Mouse (Mus musculus): ENCODE measurements around the gene Tspan4. TPM values are rescaled to one million over a fixed set of nuclear protein-coding genes. Genes with fewer than 3 reads are reported as not detected.

Tspan4 gene
- total RNA-seq (2021) = 10 to 100 TPM; 24.5 to 28.7 TPM
- long read RNA-seq, experiment 1, partial matches to known transcripts = 30 of 36 reads
- long read RNA-seq, experiment 1, other reads (novel, unspliced or antisense) = 1 of 36 reads
- long read RNA-seq, experiment 2, transcript Tspan4-201 (8 exons, 1,466 nt) = minor isoform, 9 of 76 reads
- long read RNA-seq, experiment 2, transcript Tspan4-202 (8 exons, 1,281 nt) = major isoform, 10 of 76 reads
- long read RNA-seq, experiment 2, partial matches to known transcripts = 54 of 76 reads
- long read RNA-seq, experiment 2, other reads (novel, unspliced or antisense) = 3 of 76 reads

DNA sequence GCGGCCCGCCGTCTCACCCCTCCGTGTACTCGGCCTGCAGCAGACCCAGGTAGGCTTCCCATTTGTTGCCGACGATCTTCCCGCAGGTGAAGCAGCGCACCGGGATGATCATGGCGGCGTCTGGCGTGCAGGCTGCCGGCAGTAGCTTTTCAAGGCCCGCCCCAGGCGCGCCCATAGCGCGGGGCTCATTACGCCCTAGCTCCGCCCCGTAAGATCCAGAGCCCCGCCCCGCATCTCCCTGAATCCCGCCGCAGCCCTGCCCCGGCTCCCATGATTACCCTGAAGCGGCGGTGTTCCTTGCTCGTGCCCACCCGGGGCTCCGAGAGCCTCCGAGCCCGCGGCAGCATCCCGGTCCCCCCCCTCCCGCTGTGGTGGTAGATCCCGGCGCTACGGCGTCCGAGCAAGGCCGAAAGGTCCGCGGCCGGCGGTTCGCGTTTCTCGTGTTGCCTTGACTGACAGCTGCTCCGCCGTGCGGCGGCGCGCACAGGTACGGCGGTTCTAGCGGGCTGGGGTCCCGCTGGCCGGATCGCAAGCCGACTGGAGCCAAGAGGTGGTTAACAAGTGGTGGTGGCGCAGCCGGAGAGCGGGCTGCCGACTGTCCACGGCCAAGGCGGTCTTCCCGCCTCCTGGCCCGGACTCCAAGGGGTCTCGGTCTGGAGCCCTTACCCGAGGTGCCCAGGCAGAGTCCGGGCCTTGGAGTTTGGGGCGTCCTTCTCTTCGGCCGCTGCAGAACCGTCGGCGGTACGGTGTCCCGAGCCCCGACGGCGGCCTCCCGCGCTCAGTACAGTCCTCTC, at the start of gene Tspan4, which contains the start of gene Polr2l:
TSS of gene Tspan4 (plus strand) at position 230 of the 794 bp plus-strand sequence.
TSS of gene Polr2l (minus strand) at position 122 of the 794 bp plus-strand sequence.
- peak; percentile 82 to 92 for DNase-seq (ENCODE audit: low spot score in 2 of 2)

DNA sequence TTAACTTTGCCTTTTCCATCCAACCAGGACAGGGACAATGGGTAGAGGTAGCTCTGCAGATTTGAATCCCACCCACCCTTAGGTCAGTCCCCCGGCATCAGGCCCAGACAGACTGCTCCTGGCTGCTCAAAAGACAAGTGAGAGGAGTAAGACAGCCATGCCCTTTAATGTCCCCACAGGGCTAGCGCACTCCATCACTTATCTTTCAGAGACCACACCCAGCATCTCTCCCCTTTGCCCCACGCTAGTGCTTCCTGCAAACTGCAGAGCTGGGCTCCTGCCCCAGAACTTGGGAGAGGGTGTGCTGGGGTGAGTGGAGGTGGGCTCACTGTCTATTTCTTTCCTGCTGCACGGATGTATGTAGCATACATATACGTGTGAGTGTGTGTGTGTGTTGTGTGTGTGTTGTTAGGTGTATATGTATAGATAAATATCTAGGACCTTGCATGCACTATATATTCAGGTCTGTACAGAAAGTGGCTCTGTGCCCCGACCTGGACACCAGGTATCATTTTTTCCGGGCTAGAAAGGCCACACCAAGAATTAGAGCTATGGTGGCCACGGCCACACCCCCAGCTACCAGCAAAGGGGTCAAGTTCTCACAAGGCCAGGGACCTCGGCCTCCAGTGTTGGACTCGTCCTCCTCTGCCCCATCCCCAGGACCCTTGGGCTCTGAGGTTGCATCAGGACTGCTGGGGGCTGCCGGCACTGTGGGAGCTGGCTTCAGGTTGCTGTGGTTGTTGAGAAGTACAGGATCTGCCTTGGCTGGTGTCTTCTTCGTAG, 47.9 kb upstream of the Tspan4 start:
- no peak for DNase-seq (ENCODE audit: low spot score in 2 of 2)

DNA sequence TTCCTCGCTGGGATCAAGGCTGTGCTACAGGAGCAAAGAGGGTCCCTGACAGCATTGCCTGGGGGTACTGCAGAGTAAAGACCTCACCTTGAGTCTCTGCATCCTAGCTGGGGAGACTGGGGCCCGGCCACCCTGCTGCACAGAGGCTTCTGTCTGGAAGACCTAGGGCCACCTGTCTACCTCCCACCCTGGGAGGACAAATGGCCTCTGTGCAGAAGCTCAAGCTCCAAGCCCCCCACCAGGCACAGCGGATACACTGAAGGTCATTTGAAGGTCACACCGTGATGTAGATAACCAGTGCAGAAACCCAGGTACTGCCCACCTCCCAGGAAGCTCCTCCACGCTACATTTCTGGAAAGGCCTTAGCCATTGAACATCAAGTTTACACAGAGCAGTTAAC, 46.3 kb upstream of the Tspan4 start:
- no peak for DNase-seq (ENCODE audit: low spot score in 2 of 2)

DNA sequence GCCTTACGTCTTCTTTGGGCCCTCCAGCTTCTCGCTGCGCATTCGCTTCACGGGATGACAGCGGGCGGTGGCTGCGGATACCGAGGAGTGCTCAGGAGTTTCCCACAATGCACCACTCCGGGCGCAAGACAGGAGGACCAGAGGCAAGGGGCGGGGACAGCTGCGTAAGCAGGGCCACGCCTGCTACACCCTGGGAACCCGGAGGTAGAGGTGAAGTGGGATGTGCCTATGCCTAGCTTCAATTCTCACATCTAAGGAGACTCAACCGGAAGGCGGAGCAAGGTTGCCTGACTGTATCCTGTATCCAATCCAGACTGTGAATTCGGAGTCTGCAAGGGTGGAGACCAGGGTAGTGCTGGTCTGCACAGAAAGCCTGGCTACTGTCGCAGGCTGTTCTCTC, 45.7 kb upstream of the Tspan4 start, which contains the start of gene Cend1:
TSS of gene Cend1 (minus strand) at position 182 of the 400 bp plus-strand sequence.
- DNase-seq (ENCODE audit: low spot score in 2 of 2) = peak; percentile 81 to 88

DNA sequence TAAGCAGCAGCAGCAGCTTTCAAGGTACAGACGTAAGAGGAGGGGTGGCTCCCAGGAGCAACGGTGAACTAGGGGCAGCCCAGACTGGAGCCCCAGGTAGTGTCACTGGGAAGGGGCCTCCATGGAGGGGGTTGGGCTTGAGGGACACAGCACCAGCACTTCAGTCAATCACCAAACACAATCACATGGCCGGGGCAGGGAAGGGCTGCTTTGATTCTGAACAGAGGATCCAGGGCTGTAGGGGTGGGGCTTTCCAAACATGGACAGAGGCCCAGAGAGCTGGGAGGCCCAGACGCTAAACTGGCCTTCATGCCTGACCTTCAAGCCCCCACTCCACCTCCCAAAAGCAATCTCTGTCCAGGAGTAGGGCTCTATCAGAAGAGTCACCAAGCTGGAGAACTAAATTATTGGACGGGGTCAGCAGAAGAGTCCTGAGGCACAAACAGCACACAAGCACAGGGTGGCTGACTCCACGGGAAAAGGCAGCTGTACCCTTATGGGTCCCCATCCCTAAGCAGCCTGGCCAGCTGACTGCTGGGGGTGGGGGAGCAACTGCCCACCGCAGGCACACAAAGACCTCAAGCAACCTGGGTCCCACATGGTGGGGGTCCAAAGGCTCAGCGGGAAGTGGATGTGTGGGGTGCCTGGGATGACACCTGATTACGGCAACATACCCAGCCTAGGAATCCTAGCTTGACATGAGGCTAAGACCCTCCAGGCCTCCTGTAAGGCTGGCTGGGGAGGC, 45.0 kb upstream of the Tspan4 start:
- no peak for DNase-seq (ENCODE audit: low spot score in 2 of 2)

DNA sequence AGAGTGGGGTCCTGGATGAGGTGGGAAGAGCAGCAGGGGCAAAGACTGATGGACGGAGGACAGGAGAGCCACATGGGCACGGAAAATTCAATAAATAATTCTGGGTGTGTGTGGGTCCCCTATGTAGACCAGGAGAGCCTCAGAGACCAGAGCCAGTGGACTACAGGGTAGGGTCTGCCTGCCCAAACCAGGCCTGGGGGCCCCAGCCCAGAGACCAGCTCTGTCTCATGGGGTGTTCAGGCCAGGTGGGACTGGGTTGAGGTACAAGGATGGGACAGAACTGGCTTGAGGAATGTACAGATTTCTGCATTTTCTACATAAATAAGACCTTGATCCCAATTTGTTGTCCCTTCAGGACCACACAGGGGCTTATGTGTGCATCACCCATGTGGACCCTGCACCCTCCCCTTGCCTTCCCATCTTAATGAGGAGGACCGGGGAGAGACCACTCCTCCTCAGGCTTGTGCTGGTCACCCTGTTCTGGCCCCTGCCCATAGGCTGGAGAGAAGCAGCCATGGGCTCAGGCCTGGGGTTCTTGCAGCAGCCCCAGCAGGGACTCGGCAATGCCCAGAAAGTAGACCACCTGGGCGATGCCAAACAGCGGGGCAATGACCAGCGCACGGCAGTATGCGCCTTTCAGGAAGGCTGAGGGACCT, 44.3 kb upstream of the Tspan4 start:
- no peak for DNase-seq (ENCODE audit: low spot score in 2 of 2)

DNA sequence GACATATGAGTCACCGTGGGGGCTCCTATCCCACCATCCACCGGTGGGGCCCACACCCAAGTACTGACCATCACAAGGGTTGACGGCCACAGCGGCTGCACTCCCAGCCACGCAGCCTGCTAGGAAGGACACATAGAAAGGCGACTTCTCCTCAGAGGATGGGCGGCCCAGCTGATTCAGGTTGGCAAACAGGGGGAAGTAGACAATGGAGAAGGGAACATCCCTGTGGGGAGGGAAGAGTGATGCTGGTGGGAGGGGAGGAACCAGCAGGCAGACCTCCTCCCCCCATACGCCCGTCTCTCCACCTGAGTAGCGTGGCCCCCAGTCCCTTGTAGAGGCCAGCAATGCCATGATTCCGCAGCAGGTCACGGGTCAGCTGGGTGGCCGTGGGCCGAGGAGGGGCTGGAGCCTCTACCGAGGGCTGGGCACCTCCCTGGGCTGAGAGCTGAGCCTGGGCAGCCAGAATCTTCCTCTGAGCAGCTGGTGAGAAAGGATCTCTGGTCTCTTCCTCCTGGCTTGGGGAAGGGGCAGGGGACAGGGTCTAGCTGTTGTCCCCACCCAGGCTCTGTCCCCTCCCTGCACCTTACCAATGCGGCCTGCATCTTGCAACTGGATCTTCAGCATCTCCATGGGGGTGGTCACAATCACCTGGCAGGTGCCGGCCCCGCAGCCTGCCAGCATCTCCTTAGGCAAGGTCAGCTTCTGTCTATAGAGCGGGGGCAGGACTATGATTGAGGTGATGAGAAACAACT, 43.4 kb upstream of the Tspan4 start:
- no peak for DNase-seq (ENCODE audit: low spot score in 2 of 2)

DNA sequence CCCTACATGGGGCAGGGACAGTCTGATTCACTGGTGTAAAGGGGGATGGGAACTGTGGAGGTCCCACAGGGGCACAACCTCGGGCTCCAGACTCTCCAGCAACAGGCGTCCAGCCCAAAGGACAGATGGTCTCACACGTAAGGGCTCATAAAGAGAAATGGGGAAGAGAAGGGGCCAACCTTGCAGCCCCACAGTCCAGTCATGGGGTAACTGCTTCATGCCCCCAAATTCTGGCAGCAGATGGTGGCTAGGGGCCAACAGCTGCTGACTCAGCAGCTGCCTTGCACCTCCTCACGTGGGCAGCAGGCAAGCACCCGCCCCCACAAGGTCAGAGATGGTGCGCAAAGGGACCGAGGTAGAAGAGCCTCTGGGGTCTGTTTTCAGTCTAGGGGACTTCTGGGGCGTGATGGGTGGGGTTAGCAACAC, 42.8 kb upstream of the Tspan4 start:
- DNase-seq (ENCODE audit: low spot score in 2 of 2) = no peak

DNA sequence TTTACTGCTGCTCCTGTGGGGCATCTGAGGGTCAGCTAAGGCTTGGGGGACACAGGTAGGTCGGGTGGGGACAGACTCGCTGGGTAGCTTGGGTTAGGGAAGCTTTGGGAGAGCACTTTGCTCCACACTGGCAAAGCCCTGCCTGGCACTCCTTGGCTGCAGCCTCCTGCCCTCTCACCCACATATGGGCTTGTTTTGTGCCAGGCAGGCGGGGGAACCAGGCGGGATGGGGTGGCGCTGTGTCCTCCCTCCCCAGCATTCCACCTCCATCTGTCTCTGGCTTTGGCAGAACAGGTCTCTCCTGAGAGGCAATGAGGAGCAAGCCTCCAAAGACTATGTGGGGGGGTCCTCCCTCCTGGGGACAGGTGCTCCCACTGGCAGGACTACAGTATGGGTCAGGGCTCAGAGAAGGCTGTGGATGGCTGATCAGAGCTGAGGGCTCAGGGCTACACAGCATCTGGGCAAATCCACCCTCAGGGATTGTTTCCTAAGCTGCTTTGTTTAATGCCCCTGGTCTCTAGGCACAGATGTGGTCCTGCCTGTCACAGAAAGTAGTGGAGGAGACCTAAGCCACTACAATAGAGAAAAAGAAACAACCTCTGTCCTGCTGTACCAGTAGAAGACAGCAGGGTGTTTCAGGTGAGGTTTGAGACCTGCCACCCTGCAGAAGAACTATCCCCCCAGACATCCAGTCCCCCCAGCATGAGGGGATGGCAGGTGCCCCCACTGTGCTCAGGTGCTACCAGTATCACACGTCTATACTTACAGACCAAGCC, 42.1 kb upstream of the Tspan4 start:
- DNase-seq (ENCODE audit: low spot score in 2 of 2) = no peak

DNA sequence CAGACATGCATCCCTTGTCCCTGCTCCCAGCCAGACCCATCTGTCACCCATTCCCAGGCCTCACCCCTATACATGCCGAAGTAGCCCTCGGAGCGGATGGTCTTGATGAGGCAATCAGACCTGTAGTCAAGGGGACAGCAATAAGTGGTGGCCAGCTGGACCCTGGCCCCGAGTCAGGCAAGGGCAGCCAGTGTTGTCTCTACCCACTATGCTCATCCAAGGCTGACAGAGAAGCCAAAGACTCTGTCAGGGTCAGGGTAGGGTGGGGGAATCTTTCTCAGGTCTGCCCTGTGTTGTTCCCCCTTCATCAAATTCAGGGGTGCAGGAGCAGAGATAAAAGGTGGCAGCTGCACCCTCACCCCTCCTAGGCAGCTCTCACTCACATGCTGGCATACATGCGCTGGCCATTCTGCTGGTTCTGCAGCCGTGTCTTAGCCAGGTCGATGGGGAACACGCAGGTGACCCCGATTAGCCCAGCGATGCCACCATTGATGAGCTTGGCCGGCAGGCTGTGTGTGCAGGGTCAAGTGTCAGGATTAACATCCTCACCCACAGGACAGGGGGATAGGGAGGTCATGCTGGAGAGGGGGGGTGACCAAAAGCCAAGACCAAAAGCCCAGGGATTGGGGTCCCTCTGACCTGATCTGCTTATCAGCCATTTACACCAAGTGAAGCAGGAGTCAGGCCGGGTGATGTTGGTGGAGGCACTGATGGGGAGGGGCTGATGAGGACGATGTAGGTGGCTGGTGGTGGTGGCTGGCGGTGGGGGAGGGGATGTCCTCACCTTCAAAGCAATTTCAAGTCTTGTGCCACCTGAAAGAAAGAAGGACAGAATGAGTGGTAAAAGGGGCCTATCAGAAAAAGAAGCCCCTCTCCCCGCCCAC, 41.3 kb upstream of the Tspan4 start:
- DNase-seq (ENCODE audit: low spot score in 2 of 2) = no peak

DNA sequence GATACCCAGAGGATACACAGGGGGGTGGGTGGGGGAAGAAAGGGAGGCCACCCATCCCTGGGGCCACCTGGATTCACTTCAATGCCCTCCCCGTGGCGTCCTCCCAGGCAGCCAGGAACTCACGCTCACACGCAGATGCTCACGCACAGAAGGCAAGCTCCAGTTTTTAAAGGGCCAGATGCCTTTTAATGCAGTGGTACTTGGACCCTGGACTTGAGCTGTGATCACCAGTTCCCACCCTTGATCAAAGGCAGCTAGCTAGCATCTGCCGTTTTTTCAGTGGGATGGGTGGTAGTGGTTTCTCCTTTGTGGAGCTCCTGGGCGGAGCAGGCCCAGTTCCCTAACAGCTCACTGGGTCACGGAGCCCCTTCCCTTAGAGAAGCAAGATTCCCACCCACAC, 40.6 kb upstream of the Tspan4 start:
- peak; percentile 70 to 78 for DNase-seq (ENCODE audit: low spot score in 2 of 2)

DNA sequence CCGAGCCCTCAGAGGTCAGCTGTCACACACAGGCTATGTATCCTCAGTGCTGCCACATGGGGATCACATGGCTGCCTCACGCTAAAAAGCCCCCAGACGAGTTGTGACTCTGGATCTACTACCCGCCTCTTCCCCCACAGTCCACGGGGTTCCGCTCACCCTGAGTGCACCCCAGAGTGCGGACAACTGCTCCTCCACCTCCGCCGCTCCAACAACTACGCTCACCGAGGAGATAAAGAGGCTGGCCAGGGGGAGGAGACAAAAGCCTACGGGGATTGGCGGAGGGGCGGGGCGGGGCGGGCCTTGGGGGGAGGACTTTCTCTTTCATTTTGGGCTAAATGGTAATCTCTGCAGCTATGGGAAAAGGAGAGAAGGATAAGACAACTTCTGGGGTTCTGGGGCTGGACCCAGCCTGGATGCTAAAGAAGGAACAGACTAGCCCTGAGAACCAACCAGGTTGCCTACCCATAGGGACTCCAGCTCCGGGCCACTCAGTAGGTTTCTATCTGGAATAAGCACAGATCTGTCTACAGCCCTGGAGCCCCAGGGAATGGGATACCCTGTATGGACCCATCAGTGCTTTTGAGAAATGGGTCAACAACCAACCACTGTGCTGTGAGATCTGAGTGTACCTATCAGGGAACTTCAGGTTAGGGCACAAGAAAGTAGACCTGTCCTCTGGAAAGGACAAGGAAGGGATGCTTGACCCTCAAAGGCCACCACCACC, 39.7 kb upstream of the Tspan4 start:
- DNase-seq (ENCODE audit: low spot score in 2 of 2) = peak in 1 of 2 experiments; percentile 61

DNA sequence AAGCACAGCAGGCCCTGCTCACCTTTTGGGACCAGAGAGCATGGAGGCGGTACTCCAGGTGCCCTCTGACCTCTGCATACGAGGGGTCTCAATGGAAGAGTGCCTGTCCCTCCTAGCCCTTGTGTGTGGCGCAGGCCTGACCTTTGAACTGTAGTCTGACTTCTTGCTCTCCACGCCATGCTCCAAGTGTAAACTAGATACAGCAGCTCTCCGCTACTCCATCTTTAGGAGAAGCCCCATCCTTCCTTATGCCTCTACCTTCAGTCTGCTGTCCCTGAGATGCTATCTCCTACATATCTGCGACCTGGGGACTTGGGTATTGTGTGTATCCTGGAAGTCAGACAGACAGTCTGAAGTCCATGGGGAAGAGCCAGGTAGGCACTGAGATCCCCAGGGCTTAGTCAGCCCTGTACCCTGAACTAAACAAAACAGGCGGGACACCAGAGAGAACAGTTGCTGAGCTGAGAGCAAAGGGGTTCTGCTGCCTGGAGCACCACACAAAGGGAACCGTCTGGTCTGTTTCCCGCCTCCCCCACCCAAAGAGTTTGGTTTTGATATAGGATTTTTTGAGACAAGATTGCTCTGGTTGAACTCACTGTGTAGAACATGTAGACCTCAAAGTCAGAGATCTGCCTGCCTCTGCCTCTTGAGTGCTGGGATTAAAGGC, 39.1 kb upstream of the Tspan4 start:
- DNase-seq (ENCODE audit: low spot score in 2 of 2) = no peak

DNA sequence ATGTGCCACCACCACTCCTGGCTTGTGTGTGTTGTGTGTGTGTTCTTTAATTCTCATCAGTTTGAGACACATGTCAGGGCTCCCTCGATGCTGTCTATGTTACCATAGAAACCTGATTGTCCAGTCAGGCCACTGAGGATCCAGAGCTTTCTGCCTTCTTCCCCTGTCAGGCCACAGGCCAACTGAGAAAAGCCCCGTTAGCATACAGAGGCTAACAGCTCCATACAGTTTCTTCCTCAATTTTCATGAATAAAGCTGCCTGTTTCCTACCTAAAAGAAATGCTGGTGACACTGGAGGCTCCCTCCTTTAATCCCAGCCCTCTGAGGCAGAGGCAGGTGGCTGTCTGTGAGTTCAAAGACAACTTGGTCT, 38.5 kb upstream of the Tspan4 start:
- DNase-seq (ENCODE audit: low spot score in 2 of 2) = no peak

DNA sequence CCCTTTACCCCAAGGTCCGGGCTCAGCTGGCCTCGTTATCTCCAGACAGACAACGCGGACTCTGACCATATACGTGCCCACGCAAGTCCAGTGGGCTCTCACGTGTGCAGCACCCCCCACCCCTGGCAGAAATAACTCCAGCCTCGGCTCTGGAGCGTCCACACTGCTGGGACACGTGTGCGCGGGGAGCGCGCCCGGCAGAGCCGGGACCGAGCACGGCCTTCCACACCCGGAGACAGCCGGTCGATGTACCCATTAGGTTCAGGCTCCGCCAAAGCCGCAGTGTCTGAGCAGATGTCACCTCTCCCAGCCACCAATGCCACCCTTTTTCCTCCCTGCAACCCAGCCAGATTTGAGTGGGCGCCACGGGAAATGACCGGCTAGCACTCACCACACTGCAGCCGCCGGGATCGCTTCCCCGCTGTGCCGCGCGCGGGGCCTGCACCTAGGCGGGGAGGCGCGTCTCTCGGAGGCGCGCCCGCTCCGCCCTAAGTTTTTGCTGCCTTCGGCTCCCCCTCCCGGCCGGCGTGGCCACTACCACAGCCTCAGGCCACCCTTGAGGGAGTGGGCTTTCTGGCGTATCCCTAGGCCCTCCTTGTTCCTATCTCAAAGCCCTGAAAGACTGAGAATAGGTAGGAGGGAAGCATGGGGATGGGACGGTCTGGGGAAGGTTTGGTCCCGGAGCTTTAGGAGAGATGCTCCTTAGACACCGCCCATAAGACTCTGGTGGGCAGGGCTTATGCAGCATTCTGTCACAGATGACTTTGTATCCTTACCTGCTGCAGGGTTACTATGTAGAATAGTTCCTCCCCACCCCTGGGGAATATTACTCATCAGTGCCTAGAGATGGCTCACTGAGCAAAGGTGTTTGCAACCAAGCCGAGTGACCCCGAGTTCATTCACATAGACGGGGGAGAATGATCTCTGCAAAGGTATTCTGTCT, 37.6 kb upstream of the Tspan4 start, which contains the start of gene Slc25a22:
TSS of gene Slc25a22 (minus strand) at position 715 of the 943 bp plus-strand sequence.
- peak; percentile 76 to 92 for DNase-seq (ENCODE audit: low spot score in 2 of 2)
